Mouse (Mus musculus) liver, postnatal 0 days (tissue): ENCODE data around the gene Astn2. TPM values are rescaled to one million over a fixed set of nuclear protein-coding genes. Genes with fewer than 3 reads are reported as not detected.

Experiments
- ATAC-seq: fragments of 200-750 bp; cut with Nextera tagmentation; 2 replicates; pipeline ENCODE4 v1.8.0; 2017; ENCODE audit warnings: mild to moderate bottlenecking, moderate library complexity
- DNase-seq: peaks from one replicate; pipeline ENCODE4 v3.0.0-alpha.2; 2016
- H3K27ac ChIP-seq: fragments of 300-500 bp; sonication (generic); 2 replicates; pipeline ENCODE4 v1.5.1; 2014; ENCODE audit warnings: antibody characterized with exemption, moderate library complexity, mild to moderate bottlenecking, low read depth
- H3K27me3 ChIP-seq: fragments of 300-500 bp; sonication (generic); 2 replicates; pipeline ENCODE4 v1.6.1; 2014; ENCODE audit warnings: low read length, control low read depth, mixed read lengths; ENCODE audit not compliant: insufficient read depth
- H3K36me3 ChIP-seq: fragments of 300-500 bp; sonication (generic); replicated peaks from 2 replicates; pipeline ENCODE4 v1.6.1; 2014; ENCODE audit warnings: mild to moderate bottlenecking, control low read depth, low read length, moderate library complexity, mixed read lengths; ENCODE audit not compliant: insufficient read depth
- H3K4me1 ChIP-seq: fragments of 300-500 bp; sonication (generic); 2 replicates; pipeline ENCODE4 v1.6.1; 2014; ENCODE audit warnings: antibody characterized with exemption, mild to moderate bottlenecking, control low read depth; ENCODE audit not compliant: insufficient read depth
- H3K4me2 ChIP-seq: fragments of 300-500 bp; sonication (generic); 2 replicates; pipeline ENCODE4 v1.6.1; 2014; ENCODE audit warnings: low read depth, mild to moderate bottlenecking, low read length, moderate library complexity, mixed read lengths
- H3K4me3 ChIP-seq: fragments of 300-500 bp; sonication (generic); 2 replicates; pipeline ENCODE4 v1.5.1; 2014; ENCODE audit warnings: low read depth, low read length
- H3K9ac ChIP-seq: fragments of 300-500 bp; sonication (generic); replicated peaks from 2 replicates; pipeline ENCODE4 v1.6.1; 2014; ENCODE audit warnings: mild to moderate bottlenecking, moderate library complexity
- H3K9me3 ChIP-seq: fragments of 300-500 bp; sonication (generic); 2 replicates; pipeline ENCODE4 v1.6.1; 2016; ENCODE audit warnings: mild to moderate bottlenecking, control low read depth, low read length, mixed read lengths
- CTCF ChIP-seq: sonication (generic); IDR thresholded peaks from 2 replicates; pipeline ENCODE4 v1.5.1; 2016; ENCODE audit warnings: antibody characterized with exemption, low read depth
- EP300 ChIP-seq: IDR thresholded peaks from 2 replicates; pipeline ENCODE4 v1.6.1; 2016; ENCODE audit warnings: antibody characterized with exemption, low read depth, mild to moderate bottlenecking
- WGBS: fragments of 180-500 bp; shearing (Covaris S2); extraction: QIAGEN DNeasy Blood & Tissue Kit; methylation state at CpG from one replicate; pipeline ENCODE4 v1.1.7; 2014; ENCODE audit not compliant: insufficient replicate concordance; 5-methylcytosine and 5-hydroxymethylcytosine counted together
- polyA plus RNA-seq: library from polyadenylated mRNA; unstranded; fragments of >200 nt; fragmentation: Nextera tagmentation; extraction: Ambion mirVana; gene quantifications from 2 replicates; pipeline ENCODE4 v1.2.1, GENCODE M21; 2015

Astn2 gene
- polyA plus RNA-seq, 1 experiment from 2014 or later: 0.02 TPM

GRCm38 (mm10) chr4:65888332-65888993 lies 515.9 kb downstream of the Astn2 start:
- H3K9ac ChIP-seq: no peak overlapping the region

GRCm38 (mm10) chr4:65886862-65887261 lies 517.5 kb downstream of the Astn2 start:
- DNase-seq: no peak
- 28% methylated on average over 1 of the region's 1 CpGs for WGBS
- no peak overlapping the region for H3K9ac ChIP-seq
- no peak overlapping the region for H3K27ac ChIP-seq
- ATAC-seq: no peak
- no peaks in the 10 kb centered on the region for H3K9me3 ChIP-seq
- no peaks in the 10 kb centered on the region for H3K36me3 ChIP-seq
- TF ChIP-seq EP300: no peak
- no peak for TF ChIP-seq CTCF
- no peak overlapping the region for H3K4me2 ChIP-seq
- H3K27me3 ChIP-seq: no peaks in the 10 kb centered on the region
- no peak overlapping the region for H3K4me3 ChIP-seq
- no peaks in the 10 kb centered on the region for H3K4me1 ChIP-seq

More at GRCm38 (mm10) chr4:65888332-65888993, 515.9 kb downstream of the Astn2 start:
- Histone ChIP-seq H3K27ac (no peak overlapping the region), H3K36me3 (no peaks in the 10 kb centered on the region), H3K27me3 (no peaks in the 10 kb centered on the region), H3K4me2 (no peak overlapping the region), H3K4me1 (no peaks in the 10 kb centered on the region), H3K9me3 (no peaks in the 10 kb centered on the region), H3K4me3 (no peak overlapping the region)
- WGBS: 75% methylated on average over 5 of the region's 5 CpGs
- DNase-seq (no peak), ATAC-seq (no peak)
- TF ChIP-seq EP300 (no peak), CTCF (no peak)

GRCm38 (mm10) chr4:65885921-65886320 lies 518.5 kb downstream of the Astn2 start:
- no peaks in the 10 kb centered on the region for H3K27me3 ChIP-seq
- ATAC-seq (no peak), DNase-seq (no peak)
- 67% methylated on average over 3 of the region's 3 CpGs for WGBS
- no peaks in the 10 kb centered on the region for H3K36me3 ChIP-seq
- no peaks in the 10 kb centered on the region for H3K4me1 ChIP-seq
- H3K27ac ChIP-seq: no peak overlapping the region
- H3K4me2 ChIP-seq: no peak overlapping the region
- TF ChIP-seq EP300 (no peak), CTCF (no peak)
- H3K9me3 ChIP-seq: no peaks in the 10 kb centered on the region
- no peak overlapping the region for H3K9ac ChIP-seq
- H3K4me3 ChIP-seq: no peak overlapping the region

GRCm38 (mm10) chr4:65874236-65874781 lies 530.1 kb downstream of the Astn2 start:
- Histone ChIP-seq H3K27ac (no peak overlapping the region), H3K4me3 (no peak overlapping the region), H3K9ac (no peak overlapping the region), H3K9me3 (no peaks in the 10 kb centered on the region), H3K36me3 (no peaks in the 10 kb centered on the region), H3K4me2 (no peak overlapping the region), H3K27me3 (no peaks in the 10 kb centered on the region), H3K4me1 (no peaks in the 10 kb centered on the region)
- DNase-seq: no peak
- no peak for ATAC-seq
- no peak for TF ChIP-seq EP300
- TF ChIP-seq CTCF: no peak
- 70% methylated on average over 2 of the region's 2 CpGs for WGBS

GRCm38 (mm10) chr4:65864551-65864950 lies 539.9 kb downstream of the Astn2 start:
- Histone ChIP-seq H3K36me3 (no peaks in the 10 kb centered on the region), H3K9ac (no peak overlapping the region), H3K4me2 (no peak overlapping the region), H3K9me3 (no peaks in the 10 kb centered on the region), H3K27me3 (no peaks in the 10 kb centered on the region), H3K4me1 (no peaks in the 10 kb centered on the region), H3K4me3 (no peak overlapping the region), H3K27ac (no peak overlapping the region)
- DNase-seq (no peak), ATAC-seq (no peak)
- TF ChIP-seq EP300 (no peak), CTCF (no peak)

GRCm38 (mm10) chr4:65843191-65843590 lies 561.2 kb downstream of the Astn2 start:
- no peaks in the 10 kb centered on the region for H3K4me1 ChIP-seq
- H3K27me3 ChIP-seq: no peaks in the 10 kb centered on the region
- no peak overlapping the region for H3K27ac ChIP-seq
- no peak for DNase-seq
- TF ChIP-seq CTCF (no peak), EP300 (no peak)
- H3K4me2 ChIP-seq: no peak overlapping the region
- no peaks in the 10 kb centered on the region for H3K9me3 ChIP-seq
- WGBS: 86% methylated on average over 2 of the region's 2 CpGs
- no peaks in the 10 kb centered on the region for H3K36me3 ChIP-seq
- H3K4me3 ChIP-seq: no peak overlapping the region
- H3K9ac ChIP-seq: no peak overlapping the region
- ATAC-seq: no peak
